Mouse (Mus musculus): ENCODE measurements around the gene Tep1. TPM values are rescaled to one million over a fixed set of nuclear protein-coding genes. Genes with fewer than 3 reads are reported as not detected.

The Tep1 gene
- polyA plus RNA-seq, 1 experiment = 5.2 TPM

GRCm38 (mm10) chr14:50796464-50796863, 73.9 kb downstream of the Tep1 start:
- no peak for DNase-seq (ENCODE audit: extremely low spot score in 1 of 2, low spot score in 1 of 2)

GRCm38 (mm10) chr14:50795965-50796364, 74.4 kb downstream of the Tep1 start:
- no peak for DNase-seq (ENCODE audit: extremely low spot score in 1 of 2, low spot score in 1 of 2)

- DNase-seq (ENCODE audit: extremely low spot score in 1 of 2, low spot score in 1 of 2) = no peak
Measured at GRCm38 (mm10) chr14:50795261-50795935, 75.0 kb downstream of the Tep1 start.

- DNase-seq (ENCODE audit: extremely low spot score in 1 of 2, low spot score in 1 of 2) = no peak
Measured at GRCm38 (mm10) chr14:50788157-50788556, 82.2 kb downstream of the Tep1 start.

GRCm38 (mm10) chr14:50785251-50785637, 85.1 kb downstream of the Tep1 start, which contains the start of gene Ttc5:
Gene Ttc5 (minus strand): TSS chr14:50785519.
- peak; percentile 65 to 95 for DNase-seq (ENCODE audit: extremely low spot score in 1 of 2, low spot score in 1 of 2)

- DNase-seq (ENCODE audit: extremely low spot score in 1 of 2, low spot score in 1 of 2) = no peak
Measured at GRCm38 (mm10) chr14:50784391-50785250, 85.7 kb downstream of the Tep1 start.

GRCm38 (mm10) chr14:50782166-50782565, 88.2 kb downstream of the Tep1 start:
- DNase-seq (ENCODE audit: extremely low spot score in 1 of 2, low spot score in 1 of 2) = no peak

Other genes with a start within 250 kb of the Tep1 start
- gene Olfr745, start 231.2 kb downstream of the Tep1 start, polyA plus RNA-seq (2012; rRNA removed) = 0.06 TPM in 1 of 2 replicates, not detected in the other
- not detected in 2 replicates for gene Olfr746, start 223.5 kb downstream of the Tep1 start, polyA plus RNA-seq (2012; rRNA removed)
- not detected in 2 replicates for gene Olfr747, start 177.4 kb downstream of the Tep1 start, polyA plus RNA-seq (2012; rRNA removed)
- not detected in 2 replicates for gene Olfr748, start 163.2 kb downstream of the Tep1 start, polyA plus RNA-seq (2012; rRNA removed)
- gene Olfr749, start 125.5 kb downstream of the Tep1 start, polyA plus RNA-seq (2012; rRNA removed) = 0.13 and 0.14 TPM in 2 replicates
- 61.4 and 70.5 TPM in 2 replicates for gene Ttc5, start 85.0 kb downstream of the Tep1 start, polyA plus RNA-seq (2012; rRNA removed)
- gene Ccnb1ip1, start 62.8 kb downstream of the Tep1 start, polyA plus RNA-seq (2012; rRNA removed) = 0.06 and 0.08 TPM in 2 replicates
- 58.4 and 58.7 TPM in 2 replicates for gene Parp2, start 62.7 kb downstream of the Tep1 start, polyA plus RNA-seq (2012; rRNA removed)
- gene Klhl33, start 26.9 kb upstream of the Tep1 start, polyA plus RNA-seq (2012; rRNA removed) = 3.1 and 3.3 TPM in 2 replicates
- gene Osgep, start 54.3 kb upstream of the Tep1 start, polyA plus RNA-seq (2012; rRNA removed) = 66.7 and 70.0 TPM in 2 replicates
- gene Apex1, start 54.4 kb upstream of the Tep1 start, polyA plus RNA-seq (2012; rRNA removed) = 60.2 and 60.5 TPM in 2 replicates
- 156 and 184 TPM in 2 replicates for gene Pip4p1, start 60.3 kb upstream of the Tep1 start, polyA plus RNA-seq (2012; rRNA removed)
- 27.2 and 30.1 TPM in 2 replicates for gene Pnp, start 60.5 kb upstream of the Tep1 start, polyA plus RNA-seq (2012; rRNA removed)
- 25.7 and 37.9 TPM in 2 replicates for gene Gm49342, start 74.0 kb upstream of the Tep1 start, polyA plus RNA-seq (2012; rRNA removed)
- gene Pnp2, start 85.4 kb upstream of the Tep1 start, polyA plus RNA-seq (2012; rRNA removed) = 1.3 and 1.7 TPM in 2 replicates
- 0.16 TPM in 1 of 2 replicates, not detected in the other for gene Rnase10, start 137.2 kb upstream of the Tep1 start, polyA plus RNA-seq (2012; rRNA removed)
- not detected in 2 replicates for gene Rnase9, start 171.3 kb upstream of the Tep1 start, polyA plus RNA-seq (2012; rRNA removed)
- not detected in 2 replicates for gene Rnase11, start 179.6 kb upstream of the Tep1 start, polyA plus RNA-seq (2012; rRNA removed)
- 0.20 TPM in 1 of 2 replicates, not detected in the other for gene Rnase12, start 187.1 kb upstream of the Tep1 start, polyA plus RNA-seq (2012; rRNA removed)
- not detected in 2 replicates for gene Olfr750, start 203.9 kb upstream of the Tep1 start, polyA plus RNA-seq (2012; rRNA removed)
- gene Rnase4, start 220.5 kb upstream of the Tep1 start, polyA plus RNA-seq (2012; rRNA removed) = 20.3 and 27.1 TPM in 2 replicates
- 4.2 and 6.9 TPM in 2 replicates for gene Ang, start 220.6 kb upstream of the Tep1 start, polyA plus RNA-seq (2012; rRNA removed)
- not detected in 2 replicates for gene Eddm3b, start 243.9 kb upstream of the Tep1 start, polyA plus RNA-seq (2012; rRNA removed)

All from frontal cortex, adult 2 months (tissue).